ENCODE assay signal across 9 mouse cellular contexts in genomic region chr6:31114336-31115335, GRCm38 (mm10).
DNase-seq lines count a peak whose midpoint lies in the region; ATAC-seq and TF ChIP-seq lines count a peak whose summit lies in the region.
"Had no signal": no experiment of that assay in that cellular context is flagged by ENCODE, and none has a peak within 500 bp of the region (broad histone marks: within the 10 kb centered on the region; RNA-seq: fewer than 3 reads in every experiment).

No protein-coding gene starts in this region.

- DNase-seq in kidney, postnatal 4 days = no peak
- no peak for DNase-seq in CH12.LX (ENCODE audit: extremely low read depth)
- peak; percentile 83 for DNase-seq in lung, postnatal 36 days
- no peak for DNase-seq in layer of hippocampus, adult 11-12 months (ENCODE audit: low spot score)
- DNase-seq in embryo, embryonic 9.5 days (ENCODE audit: extremely low spot score) = no peak

- no peaks in the 10 kb centered on the region for H3K36me3 ChIP-seq in kidney, embryonic 16.5 days (ENCODE audit: insufficient read depth, low read length)
- H3K36me3 ChIP-seq in CH12.LX (replicated peaks in 1 of 2; ENCODE audit: control insufficient read depth in 1 of 2, insufficient read depth in 1 of 2, low read length in 1 of 2) = peaks cover 26 to 84% of the 10 kb centered on the region in 2 experiments
- no peaks in the 10 kb centered on the region for H3K36me3 ChIP-seq in heart, embryonic 15.5 days
- no peaks in the 10 kb centered on the region for H3K36me3 ChIP-seq in forebrain, embryonic 16.5 days (ENCODE audit: control insufficient read depth, insufficient read depth)
- H3K36me3 ChIP-seq: limb, embryonic 12.5 days had no signal

- no peaks in the 10 kb centered on the region for H3K27me3 ChIP-seq in kidney, embryonic 16.5 days (ENCODE audit: insufficient read depth, low read length)
- no peaks in the 10 kb centered on the region for H3K27me3 ChIP-seq in CH12.LX (replicated peaks)
- H3K27me3 ChIP-seq in heart, embryonic 15.5 days = no peaks in the 10 kb centered on the region
- no peaks in the 10 kb centered on the region for H3K27me3 ChIP-seq in forebrain, embryonic 16.5 days (replicated peaks; ENCODE audit: control insufficient read depth, insufficient read depth, low read length)
- H3K27me3 ChIP-seq: limb, embryonic 12.5 days had no signal

- no peak for TF ChIP-seq CTCF in CH12.LX (conservative IDR thresholded peaks at IDR 0.05 in 1 of 2, IDR thresholded peaks at IDR 0.05 in 1 of 2; ENCODE audit: low read depth in 2 of 2, low read length in 2 of 2)

- 67% methylated on average over 19 of the region's 19 CpGs for WGBS in kidney, embryonic 16.5 days
- WGBS in heart, embryonic 15.5 days = 41% methylated on average over 19 of the region's 19 CpGs
- 63% methylated on average over 19 of the region's 19 CpGs for WGBS in forebrain, embryonic 16.5 days

- TF ChIP-seq POLR2A in CH12.LX (IDR thresholded peaks at IDR 0.05; ENCODE audit: low read depth, low read length) = 0 out of 2 replicates have a peak, but pooled peaks have one; percentile 15

- peaks cover 29% of the 10 kb centered on the region for H3K4me1 ChIP-seq in kidney, embryonic 16.5 days (ENCODE audit: insufficient read depth, low read length)
- H3K4me1 ChIP-seq in CH12.LX (ENCODE audit: control insufficient read depth in 1 of 2, insufficient read depth in 2 of 2) = peaks cover 34 to 95% of the 10 kb centered on the region in 2 experiments
- H3K4me1 ChIP-seq in heart, embryonic 15.5 days (replicated peaks) = peaks cover 38% of the 10 kb centered on the region
- peaks cover 14% of the 10 kb centered on the region for H3K4me1 ChIP-seq in forebrain, embryonic 16.5 days (replicated peaks; ENCODE audit: control insufficient read depth, insufficient read depth, low read length)

- no peak overlapping the region for H3K4me2 ChIP-seq in kidney, embryonic 16.5 days (replicated peaks; ENCODE audit: low read depth, low read length)
- peak overlapping the region; percentile 99 for H3K4me2 ChIP-seq in CH12.LX (ENCODE audit: insufficient read depth, low read depth, poor library complexity, severe bottlenecking)
- peak overlapping the region; percentile 34 for H3K4me2 ChIP-seq in heart, embryonic 15.5 days
- no peak overlapping the region for H3K4me2 ChIP-seq in forebrain, embryonic 16.5 days (ENCODE audit: low read length)
- H3K4me2 ChIP-seq: limb, embryonic 12.5 days had no signal

- H3K4me3 ChIP-seq in kidney, embryonic 16.5 days (ENCODE audit: low read length) = no peak overlapping the region
- peak overlapping the region; percentile 23 to 39 (median 26) for H3K4me3 ChIP-seq in CH12.LX (replicated peaks in 1 of 3; ENCODE audit: low read depth in 2 of 3, low read length in 2 of 3, poor library complexity in 1 of 3)
- H3K4me3 ChIP-seq in heart, embryonic 15.5 days = no peak overlapping the region
- no peak overlapping the region for H3K4me3 ChIP-seq in forebrain, embryonic 16.5 days (replicated peaks; ENCODE audit: low read length)
- H3K4me3 ChIP-seq: limb, embryonic 12.5 days had no signal

- H3K27ac ChIP-seq in kidney, embryonic 16.5 days (ENCODE audit: low read length) = peak overlapping the region; percentile 46; the same call in 1 of the 2 replicates
- peak overlapping the region; percentile 70 for H3K27ac ChIP-seq in CH12.LX (ENCODE audit: insufficient read depth, low read depth)
- H3K27ac ChIP-seq in heart, embryonic 15.5 days = peak overlapping the region; percentile 68
- H3K27ac ChIP-seq in forebrain, embryonic 16.5 days (ENCODE audit: low read length) = no peak overlapping the region
- H3K27ac ChIP-seq: limb, embryonic 12.5 days had no signal

- no peak for ATAC-seq in kidney, embryonic 16.5 days (ENCODE audit: low FRiP score, low TSS enrichment)
- ATAC-seq in heart, embryonic 15.5 days (replicated peaks; ENCODE audit: insufficient number of reproducible peaks, insufficient read depth, low FRiP score, low read depth) = no peak
- no peak for ATAC-seq in forebrain, embryonic 16.5 days

- peak; percentile 49; the same call in 1 of the 2 replicates for TF ChIP-seq EP300 in CH12.LX (IDR thresholded peaks at IDR 0.05; ENCODE audit: low read length)

- in situ Hi-C loops in CH12.LX (cut with MboI; ENCODE audit: low pct_ligation_motif_present, low pct_unique_long_range_greater_than_20kb, low sequenced_read_pairs) = no loop called here

- no peaks in the 10 kb centered on the region for H3K9me3 ChIP-seq in kidney, embryonic 16.5 days (ENCODE audit: low read length)
- peaks cover 4% of the 10 kb centered on the region for H3K9me3 ChIP-seq in CH12.LX (replicated peaks; ENCODE audit: low read length)
- no peaks in the 10 kb centered on the region for H3K9me3 ChIP-seq in heart, embryonic 15.5 days (replicated peaks)
- H3K9me3 ChIP-seq in forebrain, embryonic 16.5 days (ENCODE audit: control insufficient read depth, low read length) = no peaks in the 10 kb centered on the region; the same call in 1 of the 2 replicates

- dilution Hi-C loops in CH12.LX (cut with MboI; ENCODE audit: extremely low pct_ligation_motif_present, extremely low pct_unique_long_range_greater_than_20kb, low sequenced_read_pairs) = no loop called here

- no peak for TF ChIP-seq RAD21 in CH12.LX (IDR thresholded peaks at IDR 0.05; ENCODE audit: low read depth, low read length)

- H3K79me2 ChIP-seq in CH12.LX (replicated peaks; ENCODE audit: control insufficient read depth, extremely low read depth, insufficient read depth, poor library complexity, severe bottlenecking) = peaks cover 93% of the 10 kb centered on the region

- no peak overlapping the region for H3K9ac ChIP-seq in kidney, embryonic 16.5 days (replicated peaks; ENCODE audit: low read length)
- peak overlapping the region; percentile 70; the same call in 1 of the 2 replicates for H3K9ac ChIP-seq in CH12.LX (ENCODE audit: insufficient read depth, low read depth)
- H3K9ac ChIP-seq in heart, embryonic 15.5 days = no peak overlapping the region
- no peak overlapping the region for H3K9ac ChIP-seq in forebrain, embryonic 16.5 days (replicated peaks; ENCODE audit: low read depth, low read length)
- H3K9ac ChIP-seq: limb, embryonic 12.5 days had no signal

TF ChIP-seq in CH12.LX, 34 proteins besides CTCF, POLR2A, EP300 and RAD21:
- no peak for TF ChIP-seq UBTF (IDR thresholded peaks at IDR 0.05; ENCODE audit: low read depth, low read length)
- TF ChIP-seq CHD1 (IDR thresholded peaks at IDR 0.05; ENCODE audit: low read depth, low read length) = no peak
- peak; percentile 60 for TF ChIP-seq IRF4 (IDR thresholded peaks at IDR 0.05; ENCODE audit: low read depth, low read length)
- TF ChIP-seq CHD2 (IDR thresholded peaks at IDR 0.05; ENCODE audit: low read length) = no peak
- peak; percentile 61 for TF ChIP-seq SIN3A (IDR thresholded peaks at IDR 0.05; ENCODE audit: low read length)
- no peak for TF ChIP-seq JUND (conservative IDR thresholded peaks at IDR 0.05; ENCODE audit: low read depth, low read length)
- peak; percentile 82 for TF ChIP-seq USF1 (IDR thresholded peaks at IDR 0.05; ENCODE audit: low read depth, low read length)
- TF ChIP-seq TCF12 (IDR thresholded peaks at IDR 0.05; ENCODE audit: low read depth, low read length) = no peak
- no peak for TF ChIP-seq RCOR1 (conservative IDR thresholded peaks at IDR 0.05; ENCODE audit: low read depth, low read length)
- no peak for TF ChIP-seq SMC3 (IDR thresholded peaks at IDR 0.05; ENCODE audit: low read depth, low read length)
- TF ChIP-seq KAT2A (IDR thresholded peaks at IDR 0.05; ENCODE audit: insufficient replicate concordance, low read length) = no peak
- TF ChIP-seq BHLHE40 (IDR thresholded peaks at IDR 0.05; ENCODE audit: low read depth, low read length) = peak; percentile 89
- TF ChIP-seq GABPA (IDR thresholded peaks at IDR 0.05; ENCODE audit: insufficient replicate concordance, low read depth, low read length) = no peak
- TF ChIP-seq ZC3H11A (IDR thresholded peaks at IDR 0.05; ENCODE audit: low read depth, low read length) = no peak
- no peak for TF ChIP-seq MAFK (IDR thresholded peaks at IDR 0.05; ENCODE audit: insufficient replicate concordance, low read length)
- peak; percentile 42 for TF ChIP-seq ETS1 (conservative IDR thresholded peaks at IDR 0.05; ENCODE audit: low read depth, low read length)
- no peak; the same call in 1 of the 2 replicates for TF ChIP-seq POLR2AphosphoS2 (IDR thresholded peaks at IDR 0.05; ENCODE audit: low read depth, low read length)
- no peak for TF ChIP-seq NRF1 (IDR thresholded peaks at IDR 0.05; ENCODE audit: low read depth, low read length)
- no peak for TF ChIP-seq ZKSCAN1 (IDR thresholded peaks at IDR 0.05; ENCODE audit: borderline replicate concordance, low read depth, low read length)
- TF ChIP-seq HCFC1 (IDR thresholded peaks at IDR 0.05; ENCODE audit: low read depth, low read length) = no peak
- TF ChIP-seq E2F4 (IDR thresholded peaks at IDR 0.05; ENCODE audit: insufficient replicate concordance, low read depth, low read length) = no peak
- no peak for TF ChIP-seq PAX5 (IDR thresholded peaks at IDR 0.05; ENCODE audit: low read length)
- 0 out of 2 replicates have a peak, but pooled peaks have one; percentile 42 for TF ChIP-seq MEF2A (IDR thresholded peaks at IDR 0.05; ENCODE audit: borderline replicate concordance, low read depth, low read length)
- peak; percentile 82 for TF ChIP-seq USF2 (conservative IDR thresholded peaks at IDR 0.05; ENCODE audit: low read depth, low read length)
- TF ChIP-seq MAX (IDR thresholded peaks at IDR 0.05; ENCODE audit: low read length) = peak; percentile 69
- TF ChIP-seq TBP (conservative IDR thresholded peaks at IDR 0.05; ENCODE audit: low read depth, low read length) = no peak
- no peak for TF ChIP-seq ZNF384 (IDR thresholded peaks at IDR 0.05; ENCODE audit: low read depth, low read length)
- peak; percentile 73 for TF ChIP-seq ELF1 (IDR thresholded peaks at IDR 0.05; ENCODE audit: low read depth, low read length)
- no peak for TF ChIP-seq NELFE (IDR thresholded peaks at IDR 0.05; ENCODE audit: low read depth, low read length)
- no peak for TF ChIP-seq JUN (IDR thresholded peaks at IDR 0.05; ENCODE audit: insufficient read depth, low read depth, low read length)
- no peak for TF ChIP-seq ZMIZ1 (IDR thresholded peaks at IDR 0.05; ENCODE audit: low read depth, low read length)
- no peak for TF ChIP-seq MYC (IDR thresholded peaks at IDR 0.05; ENCODE audit: low read depth, low read length)
- no peak for TF ChIP-seq MAZ (IDR thresholded peaks at IDR 0.05; ENCODE audit: low read depth, low read length)
- peak; percentile 51; the same call in 1 of the 2 replicates for TF ChIP-seq MXI1 (IDR thresholded peaks at IDR 0.05; ENCODE audit: low read depth, low read length)

Comparison
In these comparisons a context has a peak if more than half of its experiments do, and no peak if none do; other contexts are left out.
1. H3K4me2 ChIP-seq: peak in CH12.LX (single experiment) and heart, embryonic 15.5 days (single experiment); none in kidney, embryonic 16.5 days (single experiment) and forebrain, embryonic 16.5 days (single experiment).
2. H3K4me3 ChIP-seq: peak in CH12.LX (3 of 3); none in kidney, embryonic 16.5 days (single experiment), heart, embryonic 15.5 days (single experiment) and forebrain, embryonic 16.5 days (single experiment).